Mouse (Mus musculus) midbrain, embryonic 15.5 days (tissue): ENCODE results near the gene Aif1l. TPM values are rescaled to one million over a fixed set of nuclear protein-coding genes. Genes with fewer than 3 reads are reported as not detected.

Source experiments
- ATAC-seq: fragments of 200-750 bp; cut with Nextera tagmentation; replicated peaks from 2 replicates; pipeline ENCODE4 v1.8.0; 2017; ENCODE audit warnings: moderate TSS enrichment
- H3K27ac ChIP-seq: fragments of 300-500 bp; sonication (generic); 2 replicates; pipeline ENCODE4 v1.5.1; 2015; ENCODE audit warnings: mild to moderate bottlenecking, inconsistent platforms
- H3K27me3 ChIP-seq: fragments of 300-500 bp; sonication (generic); replicated peaks from 2 replicates; pipeline ENCODE4 v1.6.1; 2015; ENCODE audit warnings: inconsistent platforms
- H3K36me3 ChIP-seq: fragments of 300-500 bp; sonication (generic); replicated peaks from 2 replicates; pipeline ENCODE4 v1.6.1; 2015; ENCODE audit warnings: inconsistent platforms
- H3K4me1 ChIP-seq: fragments of 300-500 bp; sonication (generic); 2 replicates; pipeline ENCODE4 v1.6.1; 2015; ENCODE audit warnings: inconsistent platforms
- H3K4me2 ChIP-seq: fragments of 300-500 bp; sonication (generic); 2 replicates; pipeline ENCODE4 v1.6.1; 2015; ENCODE audit warnings: inconsistent platforms, mild to moderate bottlenecking, moderate library complexity
- H3K4me3 ChIP-seq: fragments of 300-500 bp; sonication (generic); 2 replicates; pipeline ENCODE4 v1.5.1; 2015; ENCODE audit warnings: mild to moderate bottlenecking, inconsistent platforms
- H3K9ac ChIP-seq: fragments of 300-500 bp; sonication (generic); 2 replicates; pipeline ENCODE4 v1.6.1; 2015; ENCODE audit warnings: mild to moderate bottlenecking, inconsistent platforms
- H3K9me3 ChIP-seq: fragments of 300-500 bp; sonication (generic); 2 replicates; pipeline ENCODE4 v1.6.1; 2016; ENCODE audit warnings: inconsistent platforms
- WGBS: fragments of 180-500 bp; shearing (Covaris S2); methylation state at CpG from one replicate; pipeline ENCODE4 v1.1.7; 2015; ENCODE audit warnings: mixed read lengths; 5-methylcytosine and 5-hydroxymethylcytosine counted together
- polyA plus RNA-seq: library from polyadenylated mRNA; unstranded; fragments of >200 nt; fragmentation: Nextera tagmentation; extraction: Ambion mirVana; gene quantifications from 2 replicates; pipeline ENCODE4 v1.2.1, GENCODE M21; 2015

Gene Aif1l
- polyA plus RNA-seq, 1 experiment from 2014 or later, result 26.2 TPM

- WGBS, result 94% methylated on average over 8 of the region's 8 CpGs
Observed at GRCm38 (mm10) chr2:31953687-31954086, 3.7 kb downstream of the Aif1l start.

GRCm38 (mm10) chr2:31954779-31955181, 4.8 kb downstream of the Aif1l start:
- H3K4me3 ChIP-seq, result no peak overlapping the region
- ATAC-seq, result no peak
- H3K4me2 ChIP-seq, result no peak overlapping the region
- H3K9me3 ChIP-seq, result no peaks in the 10 kb centered on the region
- H3K27me3 ChIP-seq, result no peaks in the 10 kb centered on the region
- peaks cover 29% of the 10 kb centered on the region; the same call in 1 of the 2 replicates for H3K4me1 ChIP-seq
- no peaks in the 10 kb centered on the region for H3K36me3 ChIP-seq
- H3K9ac ChIP-seq, result no peak overlapping the region
- no peak overlapping the region for H3K27ac ChIP-seq
- WGBS, result 88% methylated on average over 9 of the region's 9 CpGs

More at GRCm38 (mm10) chr2:31953687-31954086, 3.7 kb downstream of the Aif1l start:
- H3K4me3 ChIP-seq, result no peak overlapping the region
- no peak overlapping the region for H3K9ac ChIP-seq
- H3K9me3 ChIP-seq, result no peaks in the 10 kb centered on the region
- no peak overlapping the region for H3K4me2 ChIP-seq
- H3K36me3 ChIP-seq, result no peaks in the 10 kb centered on the region
- no peak overlapping the region for H3K27ac ChIP-seq
- peaks cover 3% of the 10 kb centered on the region; the same call in 1 of the 2 replicates for H3K27me3 ChIP-seq
- peaks cover 34% of the 10 kb centered on the region; the same call in 1 of the 2 replicates for H3K4me1 ChIP-seq
- no peak for ATAC-seq

GRCm38 (mm10) chr2:31955686-31956085, 5.7 kb downstream of the Aif1l start:
- Histone ChIP-seq H3K4me3 (no peak overlapping the region), H3K9me3 (no peaks in the 10 kb centered on the region), H3K4me1 (peaks cover 22% of the 10 kb centered on the region; the same call in 1 of the 2 replicates), H3K27me3 (no peaks in the 10 kb centered on the region), H3K9ac (no peak overlapping the region), H3K36me3 (no peaks in the 10 kb centered on the region), H3K4me2 (no peak overlapping the region), H3K27ac (no peak overlapping the region)
- ATAC-seq, result no peak
- 85% methylated on average over 5 of the region's 5 CpGs for WGBS

GRCm38 (mm10) chr2:31957211-31957610, 7.3 kb downstream of the Aif1l start:
- H3K9ac ChIP-seq, result no peak overlapping the region
- no peaks in the 10 kb centered on the region for H3K36me3 ChIP-seq
- no peak overlapping the region for H3K4me3 ChIP-seq
- no peaks in the 10 kb centered on the region for H3K27me3 ChIP-seq
- H3K27ac ChIP-seq, result no peak overlapping the region
- peaks cover 9% of the 10 kb centered on the region; the same call in 1 of the 2 replicates for H3K4me1 ChIP-seq
- WGBS, result 87% methylated on average over 10 of the region's 10 CpGs
- ATAC-seq, result no peak
- no peaks in the 10 kb centered on the region for H3K9me3 ChIP-seq
- no peak overlapping the region for H3K4me2 ChIP-seq

GRCm38 (mm10) chr2:31960986-31961385, 11.0 kb downstream of the Aif1l start:
- Histone ChIP-seq H3K9me3 (no peaks in the 10 kb centered on the region), H3K27ac (0 out of 2 replicates have a peak overlapping the region, but pooled peaks have one; percentile 74), H3K27me3 (no peaks in the 10 kb centered on the region), H3K4me1 (0 out of 2 replicates have a peak, but pooled peaks cover 2% of the 10 kb centered on the region), H3K4me2 (no peak overlapping the region), H3K36me3 (no peaks in the 10 kb centered on the region), H3K9ac (no peak overlapping the region), H3K4me3 (no peak overlapping the region)
- ATAC-seq, result no peak
- WGBS, result 96% methylated on average over 8 of the region's 8 CpGs

GRCm38 (mm10) chr2:31961791-31962222, 11.9 kb downstream of the Aif1l start:
- Histone ChIP-seq H3K4me2 (no peak overlapping the region), H3K27me3 (no peaks in the 10 kb centered on the region), H3K9me3 (no peaks in the 10 kb centered on the region), H3K36me3 (no peaks in the 10 kb centered on the region), H3K4me1 (0 out of 2 replicates have a peak, but pooled peaks cover 2% of the 10 kb centered on the region), H3K27ac (peak overlapping the region; percentile 74), H3K4me3 (no peak overlapping the region), H3K9ac (no peak overlapping the region)
- WGBS, result 76% methylated on average over 4 of the region's 4 CpGs
- ATAC-seq, result no peak

GRCm38 (mm10) chr2:31962501-31963224, 12.7 kb downstream of the Aif1l start:
- 50% methylated on average over 8 of the region's 8 CpGs for WGBS
- no peak overlapping the region for H3K4me2 ChIP-seq
- H3K9ac ChIP-seq, result no peak overlapping the region

GRCm38 (mm10) chr2:31963491-31963890, 13.6 kb downstream of the Aif1l start:
- Histone ChIP-seq H3K4me1 (0 out of 2 replicates have a peak, but pooled peaks cover 2% of the 10 kb centered on the region), H3K4me2 (no peak overlapping the region), H3K4me3 (no peak overlapping the region), H3K27ac (peak overlapping the region; percentile 44), H3K36me3 (no peaks in the 10 kb centered on the region), H3K9me3 (no peaks in the 10 kb centered on the region), H3K9ac (no peak overlapping the region), H3K27me3 (no peaks in the 10 kb centered on the region)
- 79% methylated on average over 7 of the region's 7 CpGs for WGBS
- ATAC-seq, result no peak

More at GRCm38 (mm10) chr2:31962501-31963224, 12.7 kb downstream of the Aif1l start:
- peak; percentile 91 for ATAC-seq
- no peaks in the 10 kb centered on the region for H3K27me3 ChIP-seq
- no peak overlapping the region for H3K4me3 ChIP-seq
- 0 out of 2 replicates have a peak, but pooled peaks cover 2% of the 10 kb centered on the region for H3K4me1 ChIP-seq
- H3K9me3 ChIP-seq, result no peaks in the 10 kb centered on the region
- no peaks in the 10 kb centered on the region for H3K36me3 ChIP-seq
- H3K27ac ChIP-seq, result peak overlapping the region; percentile 74

- Histone ChIP-seq H3K4me3 (no peak overlapping the region), H3K27ac (no peak overlapping the region), H3K9ac (no peak overlapping the region), H3K36me3 (no peaks in the 10 kb centered on the region), H3K27me3 (no peaks in the 10 kb centered on the region), H3K9me3 (no peaks in the 10 kb centered on the region), H3K4me1 (0 out of 2 replicates have a peak, but pooled peaks cover 2% of the 10 kb centered on the region), H3K4me2 (no peak overlapping the region)
- no peak for ATAC-seq
- WGBS, result 89% methylated on average over 3 of the region's 3 CpGs
Observed at GRCm38 (mm10) chr2:31964191-31964590, 14.3 kb downstream of the Aif1l start.

GRCm38 (mm10) chr2:31965110-31965509, 15.2 kb downstream of the Aif1l start:
- Histone ChIP-seq H3K9ac (no peak overlapping the region), H3K27me3 (no peaks in the 10 kb centered on the region), H3K4me2 (no peak overlapping the region), H3K4me1 (0 out of 2 replicates have a peak, but pooled peaks cover 2% of the 10 kb centered on the region), H3K36me3 (no peaks in the 10 kb centered on the region), H3K9me3 (no peaks in the 10 kb centered on the region), H3K4me3 (no peak overlapping the region), H3K27ac (no peak overlapping the region)
- ATAC-seq, result no peak

GRCm38 (mm10) chr2:31966801-31967200, 16.9 kb downstream of the Aif1l start:
- no peaks in the 10 kb centered on the region for H3K27me3 ChIP-seq
- no peaks in the 10 kb centered on the region for H3K4me1 ChIP-seq
- no peaks in the 10 kb centered on the region; the same call in 1 of the 2 replicates for H3K36me3 ChIP-seq
- H3K4me3 ChIP-seq, result no peak overlapping the region
- ATAC-seq, result no peak
- no peak overlapping the region for H3K27ac ChIP-seq
- no peak overlapping the region for H3K9ac ChIP-seq
- H3K4me2 ChIP-seq, result no peak overlapping the region
- H3K9me3 ChIP-seq, result no peaks in the 10 kb centered on the region
- WGBS, result 76% methylated on average over 8 of the region's 8 CpGs

- peaks cover 6% of the 10 kb centered on the region for H3K36me3 ChIP-seq
- peaks cover 18% of the 10 kb centered on the region for H3K4me1 ChIP-seq
- no peak overlapping the region for H3K27ac ChIP-seq
- H3K4me3 ChIP-seq, result no peak overlapping the region
- H3K9me3 ChIP-seq, result no peaks in the 10 kb centered on the region
- H3K9ac ChIP-seq, result no peak overlapping the region
- WGBS, result 89% methylated on average over 4 of the region's 4 CpGs
- H3K4me2 ChIP-seq, result no peak overlapping the region
- no peak for ATAC-seq
- no peaks in the 10 kb centered on the region for H3K27me3 ChIP-seq
Observed at GRCm38 (mm10) chr2:31972589-31972988, 22.6 kb downstream of the Aif1l start.
